8 mouse cellular contexts compared by ENCODE assay signal in the genomic region with DNA sequence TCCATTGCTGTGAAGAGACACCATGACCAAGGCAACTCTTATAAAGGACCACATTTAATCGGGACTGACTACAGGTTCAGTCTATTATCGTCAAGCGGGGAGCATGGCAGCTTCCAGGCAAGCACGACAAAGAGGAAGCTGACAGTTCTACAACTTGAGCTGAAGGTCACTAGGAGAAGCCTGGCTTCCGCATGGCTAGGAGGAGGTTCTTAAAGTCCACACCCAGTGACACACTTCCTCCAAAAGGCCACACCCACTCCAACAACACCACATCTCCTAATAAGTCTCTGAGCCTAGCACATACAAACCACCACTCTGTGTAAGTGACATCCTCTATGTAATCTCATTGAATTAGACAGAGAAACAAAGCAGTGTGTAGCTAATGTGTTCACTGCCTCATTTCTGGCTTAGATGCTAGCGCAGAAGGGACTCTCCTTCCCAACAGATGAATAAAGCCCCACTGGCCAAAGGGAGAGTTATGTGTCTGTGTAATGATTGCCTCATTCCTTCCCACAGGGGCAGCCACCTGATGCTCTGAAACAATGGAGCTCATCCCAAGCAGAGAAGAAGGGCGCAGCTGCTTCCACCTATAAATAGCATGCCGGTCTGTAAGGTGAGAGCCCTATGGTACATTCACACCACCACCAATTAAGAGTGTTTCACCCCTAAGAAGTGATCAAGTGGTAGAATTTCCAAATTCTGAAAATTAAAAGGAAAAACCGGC. TPM values are rescaled to one million over a fixed set of nuclear protein-coding genes. Genes with fewer than 3 reads are reported as not detected.
DNase-seq lines count a peak whose midpoint lies in the region; ATAC-seq and TF ChIP-seq lines count a peak whose summit lies in the region.

No protein-coding gene starts in this region.

- H3K4me1 ChIP-seq in kidney, postnatal 0 days (replicated peaks; ENCODE audit: insufficient read depth, low read length), result peaks cover 3% of the 10 kb centered on the region; the same call in 1 of the 2 replicates

- H3K9ac ChIP-seq in kidney, postnatal 0 days (ENCODE audit: low read depth, low read length), result no peak overlapping the region

- no peak overlapping the region for H3K4me3 ChIP-seq in kidney, postnatal 0 days (replicated peaks; ENCODE audit: low read depth, low read length)

- H3K36me3 ChIP-seq in kidney, postnatal 0 days (ENCODE audit: insufficient read depth, low read length), result no peaks in the 10 kb centered on the region

- no peak for ATAC-seq in kidney, postnatal 0 days (replicated peaks; ENCODE audit: low FRiP score, low read depth)

- H3K4me2 ChIP-seq in kidney, postnatal 0 days (ENCODE audit: low read length), result no peak overlapping the region

- no peaks in the 10 kb centered on the region for H3K9me3 ChIP-seq in kidney, postnatal 0 days (replicated peaks; ENCODE audit: low read length)

- no peak for DNase-seq in kidney, postnatal 0 days (ENCODE audit: low spot score)
- no peak for DNase-seq in kidney, postnatal 4 days
- DNase-seq in heart, adult 8-10 months (ENCODE audit: low spot score), result peak; percentile 63
- peak; percentile 52 for DNase-seq in lung, postnatal 10 days
- peak; percentile 41 for DNase-seq in thymus, postnatal 14 days
- no peak for DNase-seq in cerebellum, postnatal 10 days
- DNase-seq in cerebellum, postnatal 36 days, result no peak
- DNase-seq in ovary, adult 18-20 months (ENCODE audit: low spot score), result no peak

- TF ChIP-seq CTCF in kidney, postnatal 0 days (IDR thresholded peaks at IDR 0.05; ENCODE audit: low read depth), result no peak

- H3K27me3 ChIP-seq in kidney, postnatal 0 days (ENCODE audit: insufficient read depth, low read length), result no peaks in the 10 kb centered on the region

- H3K27ac ChIP-seq in kidney, postnatal 0 days, result 0 out of 2 replicates have a peak overlapping the region, but pooled peaks have one; percentile 16

- 84% methylated on average over 9 of the region's 9 CpGs for WGBS in kidney, postnatal 0 days

RNA-seq across cellular contexts. Expression of a gene that starts 48.5 kb away (rescaled TPM):
- polyA plus RNA-seq in kidney, postnatal 0 days (2015; fragmentation: Nextera tagmentation; extraction: Ambion mirVana), result 3.7 and 4.4 TPM in 2 replicates
- total RNA-seq in heart, adult 8-10 months (2022), result 10 to 100 TPM; 28.3 to 34.8 (median 32.0) TPM

Comparison
In these comparisons a context has a peak if more than half of its experiments do, and no peak if none do; other contexts are left out.
1. DNase-seq: peak in heart, adult 8-10 months (single experiment), lung, postnatal 10 days (single experiment) and thymus, postnatal 14 days (single experiment); none in kidney, postnatal 0 days (single experiment), kidney, postnatal 4 days (0 of 2), cerebellum, postnatal 10 days (0 of 2), cerebellum, postnatal 36 days (0 of 2) and ovary, adult 18-20 months (single experiment).